In genomic region chr14:34399301-34399700, GRCm38 (mm10) we compare ENCODE assay signal across 30 mouse cellular contexts. TPM values are rescaled to one million over a fixed set of nuclear protein-coding genes. Genes with fewer than 3 reads are reported as not detected.
DNase-seq lines count a peak whose midpoint lies in the region; ATAC-seq lines count a peak whose summit lies in the region.
"Had no signal": no experiment of that assay in that cellular context is flagged by ENCODE, and none has a peak within 500 bp of the region (broad histone marks: within the 10 kb centered on the region; RNA-seq: fewer than 3 reads in every experiment).

No protein-coding gene starts in this region.

- H3K27me3 ChIP-seq in forebrain, embryonic 11.5 days (ENCODE audit: control insufficient read depth, insufficient read depth, low read length): no peaks in the 10 kb centered on the region
- no peaks in the 10 kb centered on the region for H3K27me3 ChIP-seq in forebrain, embryonic 10.5 days (ENCODE audit: poor library complexity, severe bottlenecking)
- H3K27me3 ChIP-seq in heart, embryonic 10.5 days (ENCODE audit: insufficient read depth, poor library complexity, severe bottlenecking): no peaks in the 10 kb centered on the region
- H3K27me3 ChIP-seq: CH12.LX; embryonic facial prominence, embryonic 13.5 days; embryonic facial prominence, embryonic 15.5 days; forebrain, embryonic 12.5 days; Patski had no signal

- no peak overlapping the region for H3K4me2 ChIP-seq in forebrain, embryonic 11.5 days (ENCODE audit: low read depth, low read length, severe bottlenecking)
- H3K4me2 ChIP-seq: embryonic facial prominence, embryonic 13.5 days; embryonic facial prominence, embryonic 15.5 days; forebrain, embryonic 12.5 days had no signal

- H3K27ac ChIP-seq in forebrain, embryonic 11.5 days (ENCODE audit: low read depth, low read length): no peak overlapping the region
- no peak overlapping the region for H3K27ac ChIP-seq in forebrain, embryonic 10.5 days
- no peak overlapping the region for H3K27ac ChIP-seq in heart, embryonic 10.5 days
- H3K27ac ChIP-seq: embryonic facial prominence, embryonic 13.5 days; embryonic facial prominence, embryonic 15.5 days; forebrain, embryonic 12.5 days had no signal

- H3K4me1 ChIP-seq in forebrain, embryonic 11.5 days (replicated peaks; ENCODE audit: control insufficient read depth, insufficient read depth, low read length): no peaks in the 10 kb centered on the region
- H3K4me1 ChIP-seq in forebrain, embryonic 10.5 days: no peaks in the 10 kb centered on the region
- 0 out of 2 replicates have a peak, but pooled peaks cover 5% of the 10 kb centered on the region for H3K4me1 ChIP-seq in heart, embryonic 10.5 days
- H3K4me1 ChIP-seq: embryonic facial prominence, embryonic 13.5 days; embryonic facial prominence, embryonic 15.5 days; forebrain, embryonic 12.5 days had no signal

- no peak overlapping the region for H3K9ac ChIP-seq in forebrain, embryonic 11.5 days (ENCODE audit: low read length)
- H3K9ac ChIP-seq: embryonic facial prominence, embryonic 13.5 days; embryonic facial prominence, embryonic 15.5 days; forebrain, embryonic 12.5 days had no signal

- no peaks in the 10 kb centered on the region for H3K9me3 ChIP-seq in forebrain, embryonic 11.5 days (ENCODE audit: control insufficient read depth, low read length)
- H3K9me3 ChIP-seq in forebrain, embryonic 10.5 days: peaks cover 3% of the 10 kb centered on the region
- no peaks in the 10 kb centered on the region for H3K9me3 ChIP-seq in heart, embryonic 10.5 days
- H3K9me3 ChIP-seq: embryonic facial prominence, embryonic 13.5 days; embryonic facial prominence, embryonic 15.5 days; forebrain, embryonic 12.5 days; G1E had no signal

- peaks cover 2% of the 10 kb centered on the region; the same call in 1 of the 2 replicates for H3K36me3 ChIP-seq in forebrain, embryonic 11.5 days (ENCODE audit: control insufficient read depth, insufficient read depth, low read length)
- H3K36me3 ChIP-seq in forebrain, embryonic 10.5 days (replicated peaks): peaks cover 63% of the 10 kb centered on the region
- H3K36me3 ChIP-seq in heart, embryonic 10.5 days: peaks cover 61% of the 10 kb centered on the region
- H3K36me3 ChIP-seq: G1E had no signal

- no peak for ATAC-seq in forebrain, embryonic 11.5 days (replicated peaks; ENCODE audit: low FRiP score)
- ATAC-seq: CD4-positive, CD25-positive, alpha-beta regulatory T cell, adult 4 months; forebrain, embryonic 14.5 days; forebrain, embryonic 16.5 days; Patski had no signal

- peak; percentile 41 for DNase-seq in forebrain, embryonic 11.5 days (ENCODE audit: low spot score)
- no peak for DNase-seq in forebrain, embryonic 10.5 days (ENCODE audit: extremely low spot score, low spot score)
- peak; percentile 68 for DNase-seq in heart, embryonic 10.5 days (ENCODE audit: low spot score)
- no peak for DNase-seq in heart, adult 9 months (ENCODE audit: low spot score in 2 of 2)
- peak; percentile 18 for DNase-seq in R1 (ENCODE audit: low read depth, low spot score)
- no peak for DNase-seq in lung, postnatal 4 days
- DNase-seq in spleen, postnatal 36 days (ENCODE audit: low spot score in 2 of 2): no peak
- DNase-seq: adrenal gland, adult 2 months; adrenal gland, postnatal 10 days; adrenal gland, postnatal 25 days; B cell, adult 2 months; cerebellum, adult 11 months; cerebellum, adult 18-20 months; cerebellum, adult 8-10 months; cerebellum, adult 9-11 months; cerebellum, postnatal 14 days; cerebellum, postnatal 36 days; embryo, embryonic 11 days had no signal

- H3K4me3 ChIP-seq in forebrain, embryonic 11.5 days (ENCODE audit: low read depth, low read length): no peak overlapping the region
- no peak overlapping the region for H3K4me3 ChIP-seq in forebrain, embryonic 10.5 days
- no peak overlapping the region for H3K4me3 ChIP-seq in heart, embryonic 10.5 days
- H3K4me3 ChIP-seq: embryonic facial prominence, embryonic 13.5 days; embryonic facial prominence, embryonic 15.5 days; erythroblast, embryonic 14.5 days; forebrain, embryonic 12.5 days had no signal

- 96% methylated on average over 6 of the region's 6 CpGs for WGBS in forebrain, embryonic 11.5 days
- WGBS in forebrain, embryonic 10.5 days: 93% methylated on average over 6 of the region's 6 CpGs
- WGBS in heart, embryonic 10.5 days: 88% methylated on average over 6 of the region's 6 CpGs

RNA-seq across cellular contexts. Expression of gene Mmrn2, which starts 24.0 kb away (rescaled TPM):
- 7.2 and 7.6 TPM in 2 replicates for polyA plus RNA-seq in forebrain, embryonic 11.5 days (2014; fragmentation: Nextera tagmentation; extraction: Ambion mirVana)
- 6.2 and 6.7 TPM in 2 replicates for polyA plus RNA-seq in forebrain, embryonic 10.5 days (2016; fragmentation: Nextera tagmentation; extraction: Ambion mirVana)
- 13.9 and 23.7 TPM in 2 replicates for polyA plus RNA-seq in heart, embryonic 10.5 days (2016; fragmentation: Nextera tagmentation; extraction: Ambion mirVana)
- polyA plus RNA-seq: erythroblast, embryonic 14.5 days had no signal

RNA-seq across cellular contexts. Expression of gene Sncg, which starts 24.7 kb away (rescaled TPM):
- 3.7 and 5.4 TPM in 2 replicates for polyA plus RNA-seq in forebrain, embryonic 11.5 days (2014; fragmentation: Nextera tagmentation; extraction: Ambion mirVana)
- polyA plus RNA-seq in forebrain, embryonic 10.5 days (2016; fragmentation: Nextera tagmentation; extraction: Ambion mirVana): 1.3 and 2.2 TPM in 2 replicates
- polyA plus RNA-seq in heart, embryonic 10.5 days (2016; fragmentation: Nextera tagmentation; extraction: Ambion mirVana): 2.3 and 4.6 TPM in 2 replicates
- polyA plus RNA-seq: CD4-positive, CD25-positive, alpha-beta regulatory T cell, adult 4 months; erythroblast, embryonic 14.5 days; G1E; Patski had no signal

RNA-seq across cellular contexts. Expression of gene Fam25c, which starts 44.1 kb away (rescaled TPM):
- polyA plus RNA-seq in forebrain, embryonic 11.5 days (2014; fragmentation: Nextera tagmentation; extraction: Ambion mirVana): not detected in 2 replicates
- polyA plus RNA-seq in forebrain, embryonic 10.5 days (2016; fragmentation: Nextera tagmentation; extraction: Ambion mirVana): not detected in 2 replicates
- not detected in 2 replicates for polyA plus RNA-seq in heart, embryonic 10.5 days (2016; fragmentation: Nextera tagmentation; extraction: Ambion mirVana)
- polyA plus RNA-seq: adrenal gland, adult 2 months; brain, embryonic 14.5 days; CD4-positive, CD25-positive, alpha-beta regulatory T cell, adult 4 months; embryonic facial prominence, embryonic 11.5 days; erythroblast, embryonic 14.5 days; forebrain, embryonic 12.5 days; forebrain, embryonic 14.5 days; forebrain, embryonic 16.5 days; G1E; Patski had no signal

Comparison
In these comparisons a context has a peak if more than half of its experiments do, and no peak if none do; other contexts are left out.
1. DNase-seq: peak in forebrain, embryonic 11.5 days (single experiment), heart, embryonic 10.5 days (single experiment) and R1 (single experiment); none in forebrain, embryonic 10.5 days (single experiment), heart, adult 9 months (0 of 2), lung, postnatal 4 days (0 of 2) and spleen, postnatal 36 days (0 of 2).